Mouse (Mus musculus): ENCODE results near the gene Chd3. TPM values are rescaled to one million over a fixed set of nuclear protein-coding genes. Genes with fewer than 3 reads are reported as not detected.

Gene Chd3
- total RNA-seq, 4 experiments from 2014 or later = 4.2 to 9.0 (median 5.5) TPM

DNA sequence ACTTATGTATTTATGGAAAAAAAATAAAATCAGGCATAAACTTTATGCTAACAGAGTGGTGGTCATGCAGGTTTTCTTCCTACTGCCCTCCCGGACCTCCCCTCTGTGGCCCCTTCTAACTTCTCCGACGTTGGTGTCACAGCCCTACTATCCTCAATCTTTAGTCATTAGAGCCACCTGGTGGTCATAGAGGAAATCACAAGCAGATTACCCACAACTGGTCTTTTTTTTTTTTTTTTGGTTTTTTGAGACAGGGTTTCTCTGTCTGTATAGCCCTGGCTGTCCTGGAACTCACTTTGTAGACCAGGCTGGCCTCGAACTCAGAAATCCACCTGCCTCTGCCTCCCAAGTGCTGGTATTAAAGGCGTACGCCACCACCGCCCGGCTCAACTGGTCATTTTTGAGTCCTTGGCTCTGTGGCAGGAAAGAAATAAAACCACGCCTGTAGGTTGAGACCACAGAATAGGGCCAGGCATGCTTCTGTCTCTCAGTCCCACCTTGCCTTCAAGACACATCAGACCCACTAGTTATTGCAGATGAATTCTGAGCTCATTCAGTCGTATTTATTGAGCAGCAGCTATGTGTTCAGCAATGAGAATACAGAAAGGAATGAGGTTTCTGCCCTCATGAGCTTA lies 21.3 kb upstream of the Chd3 start:
- DNase-seq (ENCODE audit: low spot score in 2 of 2) = no peak

DNA sequence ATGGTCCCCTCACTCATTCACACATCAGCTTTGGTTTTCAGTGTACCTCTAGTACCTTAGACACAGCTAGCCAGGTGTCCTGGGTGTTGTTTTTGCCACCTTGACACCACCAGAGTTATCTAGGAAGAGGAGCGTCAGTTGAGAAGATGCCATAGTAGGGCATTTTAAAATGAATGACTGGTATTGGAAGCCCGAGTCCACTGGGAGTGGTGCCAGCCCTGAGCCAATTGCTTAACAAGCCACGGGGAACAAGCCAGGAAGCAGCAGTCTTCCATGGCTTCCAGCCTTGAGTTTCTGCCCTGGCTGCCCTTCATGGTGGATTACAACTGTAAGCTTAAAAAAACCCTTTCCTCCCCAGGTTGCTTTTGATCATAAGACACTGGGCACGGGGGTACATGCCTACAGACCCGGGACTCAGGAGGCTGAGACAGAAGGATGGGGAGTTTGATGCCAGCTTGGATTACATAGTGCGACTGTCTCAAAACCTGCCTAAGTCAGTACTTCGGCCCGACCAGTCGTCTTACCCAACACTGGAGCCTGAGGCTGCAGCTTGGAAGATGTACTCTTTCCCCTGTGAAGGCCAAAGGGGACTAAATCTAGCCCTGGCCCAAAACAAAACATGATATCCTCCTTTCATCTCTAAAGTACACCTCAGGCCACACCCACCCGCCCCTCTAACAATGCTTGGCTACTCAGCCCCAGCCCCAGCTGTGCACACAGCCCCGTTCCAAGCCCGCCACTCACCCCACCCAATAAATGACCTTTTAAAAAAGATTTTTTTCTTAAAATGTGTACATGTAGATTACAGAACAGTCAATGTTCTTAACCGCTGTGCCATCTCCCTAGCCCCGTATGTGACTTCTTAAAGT lies 20.6 kb upstream of the Chd3 start:
- DNase-seq (ENCODE audit: low spot score in 2 of 2) = no peak

DNA sequence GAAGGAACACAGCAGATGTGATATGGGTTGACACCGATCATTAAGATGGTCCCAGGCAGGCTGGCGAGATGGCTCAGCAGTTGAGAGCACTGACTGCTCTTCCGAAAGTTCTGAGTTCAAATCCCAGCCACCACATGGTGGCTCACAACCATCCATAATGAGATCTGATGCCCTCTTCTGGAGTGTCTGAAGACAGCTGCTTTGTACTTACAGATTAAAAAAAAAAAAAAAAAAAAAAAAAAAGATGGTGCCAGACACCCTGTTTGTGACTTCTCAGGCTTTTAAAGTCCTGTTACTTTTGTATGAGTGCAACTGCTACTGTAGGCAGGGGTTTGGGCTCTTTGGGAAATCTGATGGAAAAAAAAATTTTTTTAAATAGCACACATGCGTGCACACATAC lies 19.5 kb upstream of the Chd3 start:
- no peak for DNase-seq (ENCODE audit: low spot score in 2 of 2)

DNA sequence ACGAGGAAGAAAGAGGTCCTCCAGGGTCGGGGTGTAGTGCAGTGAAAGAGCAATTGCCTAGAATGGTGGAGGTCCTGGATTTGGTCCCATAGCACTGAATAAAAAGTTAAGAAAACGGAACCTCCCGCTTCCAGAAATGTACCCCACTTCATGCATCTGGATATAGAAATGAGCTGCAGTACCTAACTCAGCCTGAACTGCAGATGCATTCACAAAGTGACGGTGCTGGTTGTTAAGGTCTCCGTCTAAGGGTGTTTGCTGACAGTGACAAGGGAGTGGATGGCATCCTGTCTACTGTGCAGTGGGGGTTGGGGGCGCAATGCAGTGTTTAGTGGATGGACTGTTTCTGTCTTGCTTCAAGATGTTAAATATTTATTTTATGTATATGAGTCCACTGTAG lies 17.6 kb upstream of the Chd3 start:
- DNase-seq (ENCODE audit: low spot score in 2 of 2) = no peak

DNA sequence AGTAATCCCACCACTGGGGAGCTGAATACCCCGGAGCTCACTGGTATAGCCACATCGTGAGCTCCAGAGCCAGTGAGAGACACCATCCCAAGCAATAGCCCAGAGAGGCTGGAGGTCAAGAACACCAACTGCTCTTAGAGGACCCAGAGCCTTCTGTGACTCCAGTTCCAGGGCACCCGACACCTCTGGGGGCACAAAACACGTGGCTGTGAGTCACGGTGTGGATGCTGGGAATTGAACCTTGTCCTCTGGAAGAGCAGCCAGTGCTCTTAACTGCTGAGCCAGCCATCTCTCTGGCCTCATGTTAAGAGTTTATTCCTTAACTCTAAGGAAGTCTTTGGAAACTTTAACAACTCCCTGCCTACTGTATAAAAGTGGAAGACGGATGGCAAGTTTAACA lies 15.8 kb upstream of the Chd3 start:
- no peak for DNase-seq (ENCODE audit: low spot score in 2 of 2)

DNA sequence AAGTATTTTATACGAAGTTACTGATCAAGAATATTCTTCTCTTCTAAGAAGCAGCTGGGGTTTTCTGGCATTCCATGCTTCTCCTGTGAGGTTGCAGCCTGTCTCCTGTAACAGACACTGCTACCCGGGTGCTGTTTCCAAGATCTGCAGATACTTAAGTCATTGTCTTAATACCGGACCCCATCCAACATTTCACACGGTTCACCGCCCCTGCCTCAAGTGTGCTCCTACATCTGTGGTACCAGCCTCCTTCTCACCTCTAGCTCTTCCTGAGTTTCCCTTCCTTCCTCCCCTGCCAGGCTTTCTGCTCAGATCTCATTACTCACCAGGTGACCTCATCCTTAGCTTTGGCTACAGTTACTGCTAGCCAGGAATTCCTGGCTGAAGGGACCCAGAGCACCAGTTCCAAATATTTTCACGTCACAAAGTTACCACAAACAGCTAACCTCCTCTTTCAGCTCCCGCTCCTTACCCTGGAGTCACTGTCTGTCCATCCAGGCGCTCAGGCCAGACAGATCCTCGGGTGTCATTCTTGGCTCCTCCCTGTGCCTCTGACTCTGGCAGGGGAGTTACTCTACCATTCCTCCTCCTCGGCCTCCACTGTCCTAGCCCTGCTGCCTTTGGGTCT lies 13.4 kb upstream of the Chd3 start:
- DNase-seq (ENCODE audit: low spot score in 2 of 2) = no peak

- DNase-seq (ENCODE audit: low spot score in 2 of 2) = no peak
Observed at GRCm38 (mm10) chr11:69381356-69381755, 12.2 kb upstream of the Chd3 start.

DNA sequence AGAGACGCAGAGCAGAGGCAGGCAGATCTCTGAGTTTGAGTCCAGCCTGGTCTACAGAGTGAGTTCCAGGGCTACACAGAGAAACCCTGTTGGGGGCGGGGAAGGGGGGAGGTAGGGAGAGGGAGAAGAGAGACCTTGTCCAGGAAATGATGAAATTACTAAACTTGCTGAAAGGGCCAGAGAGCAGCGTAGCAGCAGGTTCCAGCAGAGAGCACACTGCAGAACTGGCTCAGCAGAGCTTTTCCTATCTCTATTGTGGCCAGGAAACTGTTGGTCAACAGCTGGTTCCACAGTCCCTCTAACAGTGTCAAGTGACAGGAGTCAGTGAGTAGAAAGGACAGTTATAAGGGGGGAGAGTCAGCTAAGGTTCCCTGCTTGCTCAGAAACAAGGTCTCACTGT lies 10.4 kb upstream of the Chd3 start:
- no peak for DNase-seq (ENCODE audit: low spot score in 2 of 2)

DNA sequence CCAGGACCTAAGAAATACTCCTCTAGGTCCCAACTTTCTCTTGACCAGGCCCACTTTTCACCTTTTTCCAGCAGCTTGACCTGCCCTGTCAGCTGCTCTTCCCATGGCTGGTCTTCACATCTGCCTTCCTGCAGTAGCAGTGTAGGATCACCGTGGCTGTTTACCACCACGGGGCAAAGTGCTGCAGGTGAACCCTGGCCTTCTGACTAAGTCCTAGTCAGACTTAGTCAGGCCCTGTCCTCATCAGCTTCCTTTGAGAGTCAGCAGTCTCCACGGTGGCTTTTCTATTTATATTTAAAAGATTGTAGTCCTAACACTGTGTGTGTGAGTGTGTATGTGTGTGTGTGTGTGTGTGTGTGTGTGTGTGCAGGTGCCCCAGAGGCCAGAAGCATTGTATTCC lies 8.6 kb upstream of the Chd3 start:
- no peak for DNase-seq (ENCODE audit: low spot score in 2 of 2)

DNA sequence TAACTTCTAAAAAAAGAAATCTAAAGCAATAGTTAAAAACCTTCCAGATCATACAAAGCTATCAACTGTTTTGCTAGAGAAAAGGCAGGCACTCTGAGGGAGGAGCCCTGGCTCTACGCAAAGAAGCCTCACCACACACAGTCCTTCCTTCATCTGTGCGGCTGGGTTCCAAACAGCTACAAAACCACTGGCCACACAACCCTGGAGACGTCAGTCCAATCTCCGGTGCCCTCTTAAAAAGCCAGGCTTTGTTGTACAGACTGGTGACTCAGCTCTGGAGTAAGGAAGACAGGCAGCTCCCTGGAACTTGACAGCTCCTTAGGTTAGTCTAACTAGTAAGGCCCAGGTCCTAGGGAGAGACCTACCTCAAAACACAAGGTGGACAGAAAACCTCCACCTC lies 6.4 kb upstream of the Chd3 start:
- no peak for DNase-seq (ENCODE audit: low spot score in 2 of 2)

DNA sequence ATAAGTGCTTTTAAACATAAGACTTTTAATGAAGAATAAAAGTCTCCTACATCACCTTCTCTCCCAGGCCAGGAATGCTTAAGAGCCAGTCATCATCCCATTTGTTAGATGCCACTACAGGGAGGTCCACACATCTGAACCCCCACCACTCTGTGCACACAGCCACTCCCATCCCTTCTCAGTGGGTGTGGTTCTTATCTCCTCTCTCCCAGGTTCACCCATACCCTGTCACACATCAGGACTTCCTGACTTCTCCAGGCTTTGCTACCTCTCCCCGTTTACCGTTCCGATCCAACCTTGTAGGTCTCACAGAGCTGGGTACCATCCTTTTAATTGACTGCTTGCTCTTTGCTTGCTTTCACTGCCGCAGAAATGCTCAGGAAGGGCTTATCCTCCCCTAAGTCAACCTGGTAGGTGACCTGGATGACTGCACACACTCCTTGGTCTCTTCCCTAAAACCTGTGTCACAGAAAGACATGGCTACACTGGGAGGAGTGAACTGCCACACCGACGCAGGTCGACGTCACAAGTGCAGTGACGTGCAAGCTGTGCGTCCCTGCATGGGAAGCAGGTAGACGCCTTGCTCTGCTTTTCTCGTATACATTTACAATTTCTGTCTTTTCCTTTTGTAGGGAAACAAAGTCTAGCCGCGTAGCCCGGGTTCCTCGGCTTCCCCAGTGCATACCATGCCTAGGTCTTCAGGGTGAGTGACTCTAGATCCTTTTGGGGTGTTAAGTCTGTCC lies 4.2 kb upstream of the Chd3 start:
- no peak for DNase-seq (ENCODE audit: low spot score in 2 of 2)

- DNase-seq (ENCODE audit: low spot score in 2 of 2) = no peak
Observed at GRCm38 (mm10) chr11:69372780-69373170, 3.6 kb upstream of the Chd3 start.

DNA sequence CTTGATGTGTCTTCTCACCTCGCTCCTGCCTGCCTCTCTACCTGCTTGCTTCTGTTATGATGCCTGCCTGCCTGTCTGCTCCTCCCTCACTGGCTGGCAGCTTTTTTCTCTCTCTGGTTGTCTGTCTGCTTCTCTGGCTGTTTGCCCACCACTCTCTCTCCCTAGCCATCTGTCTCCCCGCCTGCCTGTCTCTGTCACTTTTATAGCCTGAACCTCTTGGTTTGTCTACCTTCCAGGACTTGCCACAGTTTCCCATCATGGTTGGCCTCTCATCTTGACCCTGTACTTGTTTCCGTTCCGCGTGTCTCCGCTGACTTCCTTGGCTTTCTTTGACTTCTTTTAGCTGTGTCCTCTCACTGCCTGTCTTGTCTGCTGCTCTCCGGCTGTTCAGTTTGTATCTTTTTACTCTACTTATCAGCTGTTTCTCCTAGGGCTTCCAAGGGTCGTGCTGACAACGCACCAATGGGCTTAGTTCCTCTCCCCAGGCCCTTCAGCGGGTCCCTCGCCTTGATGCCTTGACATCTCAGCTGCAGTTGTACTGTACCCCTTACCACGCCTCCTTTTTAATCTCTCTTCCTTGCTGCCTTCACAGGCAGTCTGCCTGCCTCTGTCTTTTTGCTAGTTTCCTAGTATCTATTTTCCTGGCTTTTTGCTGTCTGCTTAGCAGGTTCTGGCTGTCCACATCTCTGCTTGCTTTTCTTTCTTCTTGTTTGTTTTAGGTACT lies 3.0 kb upstream of the Chd3 start:
- DNase-seq (ENCODE audit: low spot score in 2 of 2) = no peak

DNA sequence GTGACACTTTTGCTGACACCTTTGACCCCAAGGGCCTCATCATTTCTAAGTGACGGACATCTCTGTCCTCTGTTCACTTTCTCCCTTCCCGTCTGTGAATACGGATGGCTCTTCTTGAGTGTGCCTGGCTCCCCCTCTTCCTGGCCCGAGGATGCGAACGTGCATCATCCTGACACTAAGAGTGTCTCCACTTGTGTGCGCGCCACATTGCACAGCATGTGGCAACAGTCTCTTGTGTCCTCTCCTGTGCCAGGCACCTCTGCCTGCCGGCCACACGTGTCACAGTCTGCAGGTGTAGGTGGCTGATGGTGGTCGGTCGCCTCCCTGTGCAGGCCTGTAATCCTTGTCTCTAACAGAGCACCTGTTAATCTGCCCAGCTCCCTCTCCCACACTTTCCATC lies 2.4 kb upstream of the Chd3 start:
- DNase-seq (ENCODE audit: low spot score in 2 of 2) = no peak

DNA sequence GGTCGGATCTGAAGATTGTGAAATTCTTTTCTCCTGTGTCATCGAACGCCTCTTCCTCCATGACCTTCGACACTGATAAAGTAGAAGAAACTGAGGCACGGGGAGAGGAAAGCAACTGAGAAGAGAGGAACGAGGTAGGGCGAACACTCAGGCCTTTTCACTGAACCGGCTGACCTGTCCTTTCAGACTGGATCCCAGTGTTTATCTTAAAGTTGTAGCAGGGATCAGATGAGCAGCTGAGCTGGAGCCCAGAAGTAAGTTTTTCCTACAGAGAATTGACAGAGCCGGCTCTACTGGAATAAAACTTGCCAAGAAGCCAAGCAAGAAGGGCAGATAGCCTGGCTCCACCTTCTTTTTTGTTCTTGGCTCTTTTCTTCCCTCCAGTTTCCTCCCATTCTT lies 1.6 kb upstream of the Chd3 start:
- DNase-seq (ENCODE audit: low spot score in 2 of 2) = no peak

DNA sequence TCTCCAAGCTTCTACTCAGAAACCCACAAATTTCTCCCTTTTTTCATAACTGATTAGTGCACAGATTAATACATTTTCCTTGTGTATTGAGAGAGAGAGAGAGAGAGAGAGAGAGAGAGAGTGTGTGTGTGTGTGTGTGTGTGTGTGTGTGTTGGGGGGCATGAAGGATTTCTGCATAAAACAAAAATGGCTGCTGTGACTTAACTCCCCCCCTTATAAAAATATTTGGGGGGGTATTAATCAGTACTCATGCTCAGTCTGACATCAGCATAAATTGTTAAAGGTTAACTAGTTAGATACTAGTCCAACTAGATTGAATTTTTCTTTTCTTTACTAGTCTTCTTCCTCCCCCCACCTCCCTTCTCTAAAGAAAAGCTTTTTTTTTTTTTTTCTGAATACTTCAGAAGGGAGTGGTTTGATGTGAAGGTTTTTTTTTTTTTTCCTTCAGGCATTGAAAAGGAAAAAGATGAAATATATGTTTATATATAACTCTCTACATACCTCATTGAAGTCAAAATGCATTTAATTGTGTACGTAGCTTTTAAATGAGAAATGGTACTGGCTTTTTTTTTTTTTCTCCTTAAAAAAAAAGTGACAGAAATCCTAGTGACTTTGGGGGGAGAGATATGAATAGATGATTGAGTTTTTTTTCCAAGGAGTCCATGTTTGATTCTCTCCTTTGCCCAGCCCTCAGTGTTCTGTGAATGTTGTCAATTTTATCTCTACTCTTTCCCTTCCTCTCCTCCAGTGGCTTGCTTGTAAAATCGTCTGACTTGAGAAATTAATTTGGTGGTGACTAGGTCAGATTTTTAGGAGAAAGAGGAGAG lies 997 bp upstream of the Chd3 start:
- DNase-seq (ENCODE audit: low spot score in 2 of 2) = no peak

GRCm38 (mm10) chr11:69368356-69369214 lies 621 bp downstream of the Chd3 start:
- peak in 1 of 2 experiments; percentile 20 for DNase-seq (ENCODE audit: low spot score in 2 of 2)

DNA sequence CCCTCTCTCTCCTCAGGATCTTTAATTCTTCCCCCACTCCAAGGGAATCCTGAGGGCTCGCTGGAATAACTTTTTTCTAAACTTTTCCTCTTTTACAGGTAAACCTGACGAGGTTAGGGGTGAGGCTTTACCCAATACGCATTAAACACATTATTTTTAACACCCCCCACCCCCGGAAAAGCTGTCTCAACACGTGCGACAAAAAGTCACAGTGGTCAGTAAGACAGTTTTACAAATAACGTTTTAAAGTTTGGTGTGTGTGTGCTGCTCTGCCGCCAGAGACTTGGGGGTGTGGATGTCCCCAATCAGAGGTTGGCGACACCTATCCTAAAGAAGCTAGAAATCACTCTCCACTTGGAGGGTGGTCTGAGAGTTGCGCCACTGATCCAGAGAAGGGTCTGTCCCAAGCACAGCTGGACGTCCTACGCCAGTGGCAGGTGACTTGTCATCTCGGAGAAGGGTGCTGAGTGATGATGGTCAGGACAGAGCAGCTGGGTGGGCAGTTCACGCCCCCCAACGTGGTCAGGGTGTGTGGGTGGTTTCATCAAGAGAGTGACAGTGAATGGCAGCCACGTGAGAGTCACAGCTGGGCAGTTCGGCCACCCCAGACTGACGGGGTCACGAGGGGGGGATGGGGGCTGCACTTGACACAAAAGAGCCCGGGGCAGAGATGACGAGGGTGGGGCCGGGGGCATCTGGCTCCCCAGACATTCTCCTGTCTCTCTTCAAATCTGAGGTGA lies 1.4 kb downstream of the Chd3 start:
- DNase-seq (ENCODE audit: low spot score in 2 of 2) = peak in 1 of 2 experiments; percentile 13

Data from gastrocnemius, adult 8-10 months (tissue).